Mouse (Mus musculus): ENCODE results near the gene Gm7029. TPM values are rescaled to one million over a fixed set of nuclear protein-coding genes. Genes with fewer than 3 reads are reported as not detected.

Gene Gm7029
- polyA plus RNA-seq, 1 experiment from 2014 or later = not detected

GRCm38 (mm10) chr17:33908331-33909076 lies 34.9 kb downstream of the Gm7029 start:
- Histone ChIP-seq H3K9me3 (no peaks in the 10 kb centered on the region), H3K27ac (peak overlapping the region; percentile 95), H3K27me3 (replicated peaks) (no peaks in the 10 kb centered on the region), H3K36me3 (peaks cover 20% of the 10 kb centered on the region), H3K4me1 (peaks cover 16% of the 10 kb centered on the region), H3K4me3 (replicated peaks) (peak overlapping the region; percentile 82), H3K4me2 (peak overlapping the region; percentile 98), H3K9ac (peak overlapping the region; percentile 52)
- peak; percentile 48 for ATAC-seq (ENCODE audit: insufficient read depth, low FRiP score, low read depth)
- 1% methylated on average over 43 of the region's 44 CpGs for WGBS

GRCm38 (mm10) chr17:33909077-33909868 lies 35.6 kb downstream of the Gm7029 start, which contains the start of gene Daxx:
Gene Daxx, plus strand, starts transcription at chr17:33909414.
- Histone ChIP-seq H3K9me3 (no peaks in the 10 kb centered on the region), H3K27ac (peak within 1 kb of the TSS; percentile 95), H3K27me3 (replicated peaks) (no peaks in the 10 kb centered on the region), H3K4me1 (peaks cover 16% of the 10 kb centered on the region), H3K4me3 (replicated peaks) (peak within 1 kb of the TSS; percentile 82), H3K9ac (peak within 1 kb of the TSS; percentile 94), H3K4me2 (peak within 1 kb of the TSS; percentile 98), H3K36me3 (peaks cover 26% of the 10 kb centered on the region)
- ATAC-seq (ENCODE audit: insufficient read depth, low FRiP score, low read depth) = peak; percentile 96
- WGBS = under 1% methylated on average over 68 of the region's 68 CpGs

GRCm38 (mm10) chr17:33909869-33910250 lies 36.2 kb downstream of the Gm7029 start:
- H3K4me2 ChIP-seq = peak overlapping the region; percentile 78
- no peaks in the 10 kb centered on the region for H3K27me3 ChIP-seq (replicated peaks)
- peaks cover 17% of the 10 kb centered on the region for H3K4me1 ChIP-seq
- H3K9me3 ChIP-seq = no peaks in the 10 kb centered on the region
- no peak for ATAC-seq (ENCODE audit: insufficient read depth, low FRiP score, low read depth)
- H3K36me3 ChIP-seq = peaks cover 26% of the 10 kb centered on the region
- 0% methylated on average over 14 of the region's 14 CpGs for WGBS
- peak overlapping the region; percentile 95 for H3K27ac ChIP-seq
- H3K9ac ChIP-seq = peak overlapping the region; percentile 94
- H3K4me3 ChIP-seq (replicated peaks) = peak overlapping the region; percentile 82

GRCm38 (mm10) chr17:33910346-33911051 lies 36.9 kb downstream of the Gm7029 start:
- peaks cover 26% of the 10 kb centered on the region for H3K36me3 ChIP-seq
- H3K27me3 ChIP-seq (replicated peaks) = no peaks in the 10 kb centered on the region
- H3K9ac ChIP-seq = peak overlapping the region; percentile 94
- peak overlapping the region; percentile 95 for H3K27ac ChIP-seq
- H3K4me1 ChIP-seq = peaks cover 21% of the 10 kb centered on the region
- H3K9me3 ChIP-seq = no peaks in the 10 kb centered on the region
- ATAC-seq (ENCODE audit: insufficient read depth, low FRiP score, low read depth) = no peak
- 41% methylated on average over 11 of the region's 11 CpGs for WGBS
- peak overlapping the region; percentile 82 for H3K4me3 ChIP-seq (replicated peaks)
- peak overlapping the region; percentile 78 for H3K4me2 ChIP-seq

- 91% methylated on average over 31 of the region's 31 CpGs for WGBS
- no peaks in the 10 kb centered on the region for H3K9me3 ChIP-seq
- peaks cover 21% of the 10 kb centered on the region for H3K4me1 ChIP-seq
- H3K4me2 ChIP-seq = no peak overlapping the region
- H3K27me3 ChIP-seq (replicated peaks) = no peaks in the 10 kb centered on the region
- ATAC-seq (ENCODE audit: insufficient read depth, low FRiP score, low read depth) = no peak
- no peak overlapping the region for H3K27ac ChIP-seq
- peaks cover 26% of the 10 kb centered on the region for H3K36me3 ChIP-seq
- H3K4me3 ChIP-seq (replicated peaks) = no peak overlapping the region
- H3K9ac ChIP-seq = no peak overlapping the region
These were observed 37.6 kb downstream of the Gm7029 start for GRCm38 (mm10) chr17:33911052-33911812.

GRCm38 (mm10) chr17:33911813-33912414 lies 38.3 kb downstream of the Gm7029 start:
- 89% methylated on average over 28 of the region's 28 CpGs for WGBS
- no peak overlapping the region for H3K9ac ChIP-seq

GRCm38 (mm10) chr17:33913264-33913663 lies 39.6 kb downstream of the Gm7029 start:
- no peaks in the 10 kb centered on the region for H3K27me3 ChIP-seq (replicated peaks)
- 91% methylated on average over 10 of the region's 10 CpGs for WGBS
- H3K9ac ChIP-seq = no peak overlapping the region
- H3K4me3 ChIP-seq (replicated peaks) = no peak overlapping the region
- peaks cover 29% of the 10 kb centered on the region for H3K4me1 ChIP-seq
- no peak overlapping the region for H3K27ac ChIP-seq
- no peaks in the 10 kb centered on the region for H3K9me3 ChIP-seq
- peaks cover 40% of the 10 kb centered on the region for H3K36me3 ChIP-seq
- no peak for ATAC-seq (ENCODE audit: insufficient read depth, low FRiP score, low read depth)
- no peak overlapping the region for H3K4me2 ChIP-seq

More at GRCm38 (mm10) chr17:33911813-33912414, 38.3 kb downstream of the Gm7029 start:
- Histone ChIP-seq H3K36me3 (peaks cover 27% of the 10 kb centered on the region), H3K27ac (no peak overlapping the region), H3K4me2 (no peak overlapping the region), H3K4me3 (replicated peaks) (no peak overlapping the region), H3K27me3 (replicated peaks) (no peaks in the 10 kb centered on the region), H3K9me3 (no peaks in the 10 kb centered on the region), H3K4me1 (peaks cover 24% of the 10 kb centered on the region)
- no peak for ATAC-seq (ENCODE audit: insufficient read depth, low FRiP score, low read depth)

- no peak overlapping the region for H3K4me2 ChIP-seq
- no peak overlapping the region for H3K27ac ChIP-seq
- H3K9me3 ChIP-seq = no peaks in the 10 kb centered on the region
- H3K27me3 ChIP-seq (replicated peaks) = no peaks in the 10 kb centered on the region
- no peak for ATAC-seq (ENCODE audit: insufficient read depth, low FRiP score, low read depth)
- H3K4me1 ChIP-seq = peaks cover 34% of the 10 kb centered on the region
- H3K4me3 ChIP-seq (replicated peaks) = no peak overlapping the region
- WGBS = 94% methylated on average over 8 of the region's 8 CpGs
- H3K36me3 ChIP-seq = peaks cover 42% of the 10 kb centered on the region
- no peak overlapping the region for H3K9ac ChIP-seq
These were observed 40.3 kb downstream of the Gm7029 start for GRCm38 (mm10) chr17:33913905-33914304.

GRCm38 (mm10) chr17:33914969-33915391 lies 41.3 kb downstream of the Gm7029 start:
- peaks cover 42% of the 10 kb centered on the region for H3K36me3 ChIP-seq
- peak overlapping the region; percentile 70 for H3K4me2 ChIP-seq
- no peak overlapping the region for H3K9ac ChIP-seq
- no peak for ATAC-seq (ENCODE audit: insufficient read depth, low FRiP score, low read depth)
- WGBS = 77% methylated on average over 13 of the region's 13 CpGs
- H3K4me3 ChIP-seq (replicated peaks) = no peak overlapping the region; the same call in 1 of the 2 replicates
- H3K27ac ChIP-seq = 0 out of 2 replicates have a peak overlapping the region, but pooled peaks have one; percentile 87
- no peaks in the 10 kb centered on the region for H3K9me3 ChIP-seq
- H3K4me1 ChIP-seq = peaks cover 38% of the 10 kb centered on the region
- no peaks in the 10 kb centered on the region for H3K27me3 ChIP-seq (replicated peaks)

- Histone ChIP-seq H3K4me1 (peaks cover 30% of the 10 kb centered on the region), H3K4me2 (peak within 1 kb of the TSS; percentile 70), H3K4me3 (replicated peaks) (peak within 1 kb of the TSS; percentile 58), H3K36me3 (peaks cover 42% of the 10 kb centered on the region), H3K27me3 (replicated peaks) (no peaks in the 10 kb centered on the region), H3K9ac (peak within 1 kb of the TSS; percentile 29; the same call in 1 of the 2 replicates), H3K9me3 (no peaks in the 10 kb centered on the region), H3K27ac (peak within 1 kb of the TSS; percentile 87)
- ATAC-seq (ENCODE audit: insufficient read depth, low FRiP score, low read depth) = peak; percentile 91
- WGBS = under 1% methylated on average over 34 of the region's 34 CpGs
These were observed 42.1 kb downstream of the Gm7029 start, which contains the start of the genes Tapbp and Zbtb22 for GRCm38 (mm10) chr17:33915671-33916250. Gene Tapbp, plus strand, starts transcription at chr17:33915899. Gene Zbtb22, plus strand, starts transcription at chr17:33915904.
